Mouse (Mus musculus) small intestine, adult 2 months (tissue): ENCODE measurements at regions not wholly inside any gene's neighbourhood (a gene's known extent, or its start where the extent isn't known, plus 50 kb on each side); places are given as distances from the start of the nearest gene placed in this dataset.

Experiments
- H3K27ac ChIP-seq: fragments of 200-500 bp; 2 replicates; pipeline ENCODE4 v1.5.1; 2012; ENCODE audit warnings: low read depth, low read length, control low read depth, inconsistent platforms; ENCODE audit not compliant: insufficient read depth
- H3K27me3 ChIP-seq: fragments of 200-500 bp; 2 replicates; pipeline ENCODE4 v1.6.1; 2012; ENCODE audit warnings: mild to moderate bottlenecking, moderate library complexity, low read length, inconsistent platforms; ENCODE audit not compliant: control insufficient read depth, insufficient read depth
- H3K36me3 ChIP-seq: fragments of 200-500 bp; 2 replicates; pipeline ENCODE4 v1.6.1; 2012; ENCODE audit warnings: mild to moderate bottlenecking, low read length, control low read depth, inconsistent platforms; ENCODE audit not compliant: control insufficient read depth, insufficient read depth
- H3K4me1 ChIP-seq: fragments of 200-500 bp; 2 replicates; pipeline ENCODE4 v1.6.1; 2012; ENCODE audit warnings: low read length, inconsistent platforms, mixed read lengths; ENCODE audit not compliant: control insufficient read depth, insufficient read depth, insufficient read length
- H3K4me3 ChIP-seq: fragments of 200-500 bp; 2 replicates; pipeline ENCODE4 v1.5.1; 2012; ENCODE audit warnings: low read depth, mild to moderate bottlenecking, control low read depth, inconsistent platforms, low read length, moderate library complexity
- CTCF ChIP-seq: fragments of 200-500 bp; IDR thresholded peaks from 2 replicates; pipeline ENCODE4 v1.5.1; 2012; ENCODE audit warnings: low read depth, mild to moderate bottlenecking, control low read depth, inconsistent platforms, low read length, moderate library complexity, mixed read lengths; ENCODE audit not compliant: insufficient replicate concordance, insufficient read length; ENCODE audit errors: extremely low read depth
- POLR2A ChIP-seq: fragments of 200-500 bp; IDR thresholded peaks from 2 replicates; pipeline ENCODE4 v1.6.1; 2012; ENCODE audit warnings: low read depth, mild to moderate bottlenecking, control low read depth, inconsistent platforms, low read length, moderate library complexity
- WGBS: fragments of 180-500 bp; shearing (Covaris S2); methylation state at CpG from one replicate; pipeline ENCODE4 v1.1.7; 2018; 5-methylcytosine and 5-hydroxymethylcytosine counted together

DNA sequence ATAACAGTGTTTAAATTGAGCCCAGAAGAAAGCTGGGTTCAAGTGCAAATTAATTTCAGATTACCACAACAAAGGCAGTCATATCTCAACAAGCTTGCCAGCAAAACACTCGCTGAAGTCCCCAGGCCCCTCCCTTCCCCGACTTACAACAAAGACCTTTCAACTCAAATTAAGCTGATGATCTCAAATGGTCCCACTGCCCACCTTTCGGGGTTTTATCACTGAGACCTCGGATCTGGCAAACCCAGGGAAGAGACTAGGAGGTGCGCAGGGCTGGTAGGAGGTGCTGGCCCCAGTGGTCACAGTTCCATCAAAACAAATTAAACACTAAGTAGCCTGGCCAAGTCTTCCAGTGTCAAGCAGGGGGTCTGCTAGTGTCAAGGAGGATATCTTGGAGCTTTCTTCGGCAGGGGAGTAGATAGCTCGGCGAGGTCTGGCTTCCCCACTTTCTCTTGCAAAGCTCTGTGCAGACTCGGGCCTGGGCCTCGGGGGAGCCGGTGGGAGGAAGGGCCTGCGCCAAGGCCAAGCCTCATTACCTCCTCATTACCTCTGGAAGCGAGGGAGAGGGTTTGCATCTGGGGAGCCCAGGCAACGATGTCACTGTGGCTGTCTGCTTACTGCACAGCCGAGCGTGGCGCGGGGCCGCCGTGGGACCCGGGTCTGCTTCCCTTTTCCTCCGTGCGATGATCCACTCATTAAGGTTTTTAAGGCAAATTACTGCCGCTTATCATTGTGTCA is 262.9 kb upstream of the Irx2 start:
- Histone ChIP-seq H3K36me3 (no peaks in the 10 kb centered on the region), H3K27ac (no peak overlapping the region), H3K27me3 (0 out of 2 replicates have a peak, but pooled peaks cover 9% of the 10 kb centered on the region), H3K4me1 (no peaks in the 10 kb centered on the region), H3K4me3 (no peak overlapping the region)
- WGBS: 14% methylated on average over 24 of the region's 24 CpGs
- TF ChIP-seq CTCF (no peak), POLR2A (no peak)

DNA sequence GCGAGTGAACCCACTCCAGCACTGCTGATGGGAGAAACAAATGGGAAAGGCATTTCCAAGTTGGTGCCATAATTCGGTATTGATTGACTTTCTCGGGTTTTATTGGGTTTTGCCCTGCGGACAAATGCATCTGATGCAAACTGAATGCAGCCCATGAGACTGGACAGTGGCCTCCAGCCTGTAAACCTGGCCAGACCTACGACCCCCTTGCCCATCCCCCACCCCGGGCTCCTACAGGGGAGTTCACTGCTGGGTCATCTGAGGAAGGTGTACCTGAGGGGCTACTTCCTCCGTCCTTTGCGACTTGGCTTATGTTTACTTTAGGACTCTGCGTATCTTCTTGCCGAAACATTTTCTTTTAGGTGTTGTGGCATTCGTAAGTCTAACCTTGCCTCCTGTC is 262.3 kb upstream of the Irx2 start:
- no peaks in the 10 kb centered on the region for H3K36me3 ChIP-seq
- WGBS: 16% methylated on average over 11 of the region's 11 CpGs
- no peaks in the 10 kb centered on the region for H3K4me1 ChIP-seq
- H3K27ac ChIP-seq: no peak overlapping the region
- H3K27me3 ChIP-seq: 0 out of 2 replicates have a peak, but pooled peaks cover 9% of the 10 kb centered on the region
- no peak overlapping the region for H3K4me3 ChIP-seq
- TF ChIP-seq POLR2A (no peak), CTCF (no peak)

DNA sequence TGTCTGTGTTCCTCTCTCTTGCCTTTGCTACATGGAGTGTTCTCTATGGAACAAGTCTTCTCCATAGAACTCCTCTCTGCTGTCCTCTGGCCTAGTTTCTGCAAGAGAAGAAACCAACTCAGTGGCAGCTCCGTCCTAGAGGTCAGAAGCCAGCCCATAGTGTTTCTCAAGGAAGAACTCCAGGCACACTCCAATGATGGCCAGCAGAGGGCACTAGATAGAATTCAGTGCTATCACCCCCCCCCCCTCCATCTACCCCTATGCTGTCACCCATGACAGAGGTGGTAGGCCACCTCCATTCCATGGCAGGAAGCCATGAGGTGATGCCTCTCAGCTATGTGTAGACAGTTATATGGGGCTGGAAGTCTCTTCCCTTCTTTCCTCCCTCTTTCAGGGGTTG is 258.5 kb upstream of the Irx2 start:
- no peak for TF ChIP-seq CTCF
- no peak for TF ChIP-seq POLR2A
- H3K4me1 ChIP-seq: no peaks in the 10 kb centered on the region
- 0 out of 2 replicates have a peak, but pooled peaks cover 9% of the 10 kb centered on the region for H3K27me3 ChIP-seq
- H3K27ac ChIP-seq: no peak overlapping the region
- no peak overlapping the region for H3K4me3 ChIP-seq
- H3K36me3 ChIP-seq: no peaks in the 10 kb centered on the region
- 75% methylated on average over 1 of the region's 1 CpGs for WGBS

DNA sequence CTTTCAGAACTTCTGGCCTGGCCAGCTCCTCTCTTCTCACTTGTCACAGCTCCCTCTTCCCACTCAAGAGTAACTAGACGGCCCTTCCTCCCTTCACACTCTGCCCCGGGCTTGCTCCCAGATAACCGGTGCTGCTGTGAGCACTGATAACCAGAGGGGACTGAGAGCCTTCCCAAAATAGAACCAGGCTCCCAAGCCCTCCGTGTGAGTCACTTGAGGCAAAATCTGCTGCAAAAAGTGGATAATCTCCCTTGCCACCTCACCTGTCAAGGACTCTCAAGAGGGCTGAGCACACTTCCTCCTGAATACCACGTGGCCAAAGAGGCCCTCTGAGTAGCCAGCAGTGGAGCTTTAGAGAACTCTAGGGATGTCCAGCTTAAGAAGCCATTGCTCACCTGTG is 257.6 kb upstream of the Irx2 start:
- Histone ChIP-seq H3K4me3 (no peak overlapping the region), H3K27me3 (0 out of 2 replicates have a peak, but pooled peaks cover 6% of the 10 kb centered on the region), H3K36me3 (no peaks in the 10 kb centered on the region), H3K27ac (no peak overlapping the region), H3K4me1 (no peaks in the 10 kb centered on the region)
- WGBS: 27% methylated on average over 5 of the region's 5 CpGs
- TF ChIP-seq POLR2A (no peak), CTCF (no peak)

DNA sequence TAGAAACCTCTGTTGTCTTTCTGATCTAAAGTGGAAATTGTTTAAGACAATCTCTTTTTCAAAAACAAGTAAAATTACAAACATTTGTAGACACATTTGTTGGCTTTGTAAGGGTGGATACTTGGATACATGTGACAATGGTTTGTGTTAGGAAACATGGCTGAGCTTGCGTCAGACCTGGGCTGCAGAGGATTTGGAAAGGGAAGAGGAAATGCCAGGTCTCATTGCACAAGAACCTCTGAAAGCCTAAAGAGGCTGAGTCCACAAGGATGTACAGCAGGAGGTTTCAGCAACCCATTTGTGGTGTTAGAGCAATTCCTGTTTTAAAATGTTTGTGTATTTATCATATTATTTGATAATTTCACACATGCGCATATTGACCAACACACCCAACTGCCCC is 235.3 kb upstream of the Irx2 start:
- no peak overlapping the region for H3K4me3 ChIP-seq
- no peaks in the 10 kb centered on the region for H3K27me3 ChIP-seq
- WGBS: 87% methylated on average over 2 of the region's 2 CpGs
- TF ChIP-seq POLR2A (no peak), CTCF (no peak)
- no peaks in the 10 kb centered on the region for H3K4me1 ChIP-seq
- H3K36me3 ChIP-seq: no peaks in the 10 kb centered on the region
- no peak overlapping the region for H3K27ac ChIP-seq

DNA sequence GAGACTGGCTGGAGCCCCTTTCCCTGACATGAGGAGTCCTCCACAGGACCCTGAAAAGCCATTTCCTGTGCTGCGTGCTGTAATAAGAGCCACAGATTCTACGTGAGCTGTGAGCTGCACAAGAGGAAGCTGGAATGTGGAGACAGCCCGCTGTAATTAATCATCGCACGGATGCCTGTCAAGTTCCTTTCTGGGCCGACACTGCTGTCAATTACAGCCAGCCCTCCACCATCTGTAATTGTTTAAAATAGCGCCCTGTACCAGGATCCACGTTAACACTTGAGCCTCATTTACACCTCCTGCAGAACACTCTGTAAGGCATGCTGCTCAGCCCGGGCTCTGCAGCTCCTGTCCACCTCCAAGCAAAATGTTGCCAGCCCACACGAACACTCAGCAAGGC is 227.9 kb upstream of the Irx2 start:
- H3K36me3 ChIP-seq: no peaks in the 10 kb centered on the region
- H3K4me3 ChIP-seq: no peak overlapping the region
- H3K27ac ChIP-seq: no peak overlapping the region
- H3K27me3 ChIP-seq: no peaks in the 10 kb centered on the region
- no peak for TF ChIP-seq POLR2A
- no peak for TF ChIP-seq CTCF
- 22% methylated on average over 10 of the region's 10 CpGs for WGBS
- no peaks in the 10 kb centered on the region for H3K4me1 ChIP-seq

DNA sequence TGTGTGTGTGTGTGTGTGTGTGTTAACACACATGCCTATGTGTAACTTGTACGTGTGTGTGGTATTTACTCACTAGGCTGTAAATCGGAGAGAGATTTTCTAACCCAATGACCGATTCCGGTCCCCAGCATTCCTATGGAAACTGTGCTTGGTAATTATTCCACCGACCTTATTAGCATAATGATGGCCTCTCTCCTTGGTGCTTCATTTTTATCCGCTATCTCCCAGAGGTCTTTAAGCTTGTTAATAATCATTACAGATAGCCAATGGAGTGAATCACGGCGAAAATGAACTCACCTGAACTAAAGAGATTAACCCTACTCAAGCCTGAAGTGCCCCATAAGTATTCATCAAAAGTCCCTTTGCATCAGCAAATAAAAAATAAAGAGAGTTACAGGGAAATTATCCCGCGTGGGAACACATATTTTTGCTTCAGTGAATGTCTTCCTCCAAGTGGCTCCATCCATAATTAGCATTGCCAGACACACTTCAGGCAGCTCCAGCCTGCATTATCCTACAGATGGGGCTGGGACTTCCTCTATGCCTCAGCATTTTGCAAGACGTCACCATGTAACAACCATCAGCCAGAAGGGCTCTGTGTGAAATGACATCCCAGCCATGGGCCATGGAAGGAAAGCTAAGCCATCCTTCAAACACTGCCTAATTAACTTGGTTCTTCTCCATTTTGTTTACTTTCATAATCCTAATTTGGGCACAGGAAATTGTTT is 219.2 kb upstream of the Irx2 start:
- WGBS: 80% methylated on average over 11 of the region's 11 CpGs
- Histone ChIP-seq H3K4me3 (no peak overlapping the region), H3K36me3 (no peaks in the 10 kb centered on the region), H3K27ac (no peak overlapping the region), H3K4me1 (no peaks in the 10 kb centered on the region), H3K27me3 (no peaks in the 10 kb centered on the region)
- TF ChIP-seq POLR2A (no peak), CTCF (no peak)

DNA sequence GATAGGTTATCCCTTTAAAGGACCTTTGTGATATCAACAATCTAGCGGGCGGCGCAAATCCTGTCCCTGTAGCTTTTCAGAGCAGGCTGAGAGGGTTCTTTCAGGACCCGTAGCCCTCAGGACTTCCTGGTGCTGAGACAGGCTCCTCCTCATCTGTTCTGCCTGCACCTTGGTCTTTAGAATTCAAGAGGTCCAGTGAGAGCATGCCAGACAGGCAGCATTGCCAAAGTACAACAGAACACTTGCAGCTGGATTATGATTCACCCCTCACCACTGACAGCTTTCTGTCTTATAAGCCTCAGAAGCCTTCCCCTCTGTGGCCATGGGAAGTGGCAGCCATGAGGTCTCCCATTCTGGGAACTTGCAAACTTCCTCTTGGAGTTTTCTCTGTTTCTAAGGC is 216.0 kb upstream of the Irx2 start:
- Histone ChIP-seq H3K27ac (no peak overlapping the region), H3K4me3 (no peak overlapping the region), H3K27me3 (no peaks in the 10 kb centered on the region), H3K4me1 (no peaks in the 10 kb centered on the region), H3K36me3 (no peaks in the 10 kb centered on the region)
- WGBS: 69% methylated on average over 4 of the region's 4 CpGs
- no peak for TF ChIP-seq POLR2A
- no peak for TF ChIP-seq CTCF
